Mouse (Mus musculus): ENCODE results near the gene Smco3. TPM values are rescaled to one million over a fixed set of nuclear protein-coding genes. Genes with fewer than 3 reads are reported as not detected.

Gene Smco3
- total and polyA plus RNA-seq, 3 experiments, result not detected

DNA sequence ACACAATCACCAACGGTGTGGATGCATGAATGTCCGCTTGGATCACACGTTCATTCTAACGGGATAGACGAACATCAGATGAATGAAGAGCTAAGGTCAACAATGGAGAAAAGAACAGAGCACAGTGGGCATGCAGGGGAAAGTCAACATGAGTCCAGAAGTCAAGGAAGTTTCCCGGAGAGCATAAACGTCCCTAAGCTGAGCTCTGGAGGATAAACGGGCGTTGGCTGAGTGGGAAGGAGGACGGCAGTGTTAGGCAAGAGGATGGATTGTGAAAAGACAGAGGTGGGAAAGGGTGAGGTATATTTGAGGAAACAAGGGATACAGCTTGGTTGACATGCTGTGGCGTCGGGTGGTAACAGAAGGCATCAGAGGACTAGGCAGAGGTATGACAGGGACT, 53.1 kb downstream of the Smco3 start:
- Histone ChIP-seq H3K27ac (ENCODE audit: control insufficient read depth, low read depth, low read length) (no peak overlapping the region), H3K9me3 (replicated peaks; ENCODE audit: insufficient read depth, low read length) (no peaks in the 10 kb centered on the region), H3K36me3 (ENCODE audit: control insufficient read depth in 1 of 2, insufficient read depth in 2 of 2, low read length in 2 of 2) (no peaks in the 10 kb centered on the region), H3K4me3 (ENCODE audit: control insufficient read depth in 1 of 2, insufficient read depth in 1 of 2, low read depth in 2 of 2, low read length in 2 of 2) (no peak overlapping the region), H3K27me3 (ENCODE audit: control insufficient read depth in 1 of 2, insufficient read depth in 2 of 2, low read length in 2 of 2) (no peaks in the 10 kb centered on the region), H3K9ac (ENCODE audit: control insufficient read depth, low read depth, low read length, poor library complexity, severe bottlenecking) (no peak overlapping the region), H3K79me2 (ENCODE audit: control insufficient read depth, insufficient read depth, low read length, poor library complexity) (no peaks in the 10 kb centered on the region), H3K4me1 (ENCODE audit: control insufficient read depth in 1 of 2, insufficient read depth in 2 of 2, low read length in 2 of 2) (no peaks in the 10 kb centered on the region)
- DNase-seq (ENCODE audit: low read depth, low spot score), result no peak
- TF ChIP-seq EP300 (IDR thresholded peaks at IDR 0.05; ENCODE audit: low read depth in 1 of 2, low read length in 2 of 2), result no peak

DNA sequence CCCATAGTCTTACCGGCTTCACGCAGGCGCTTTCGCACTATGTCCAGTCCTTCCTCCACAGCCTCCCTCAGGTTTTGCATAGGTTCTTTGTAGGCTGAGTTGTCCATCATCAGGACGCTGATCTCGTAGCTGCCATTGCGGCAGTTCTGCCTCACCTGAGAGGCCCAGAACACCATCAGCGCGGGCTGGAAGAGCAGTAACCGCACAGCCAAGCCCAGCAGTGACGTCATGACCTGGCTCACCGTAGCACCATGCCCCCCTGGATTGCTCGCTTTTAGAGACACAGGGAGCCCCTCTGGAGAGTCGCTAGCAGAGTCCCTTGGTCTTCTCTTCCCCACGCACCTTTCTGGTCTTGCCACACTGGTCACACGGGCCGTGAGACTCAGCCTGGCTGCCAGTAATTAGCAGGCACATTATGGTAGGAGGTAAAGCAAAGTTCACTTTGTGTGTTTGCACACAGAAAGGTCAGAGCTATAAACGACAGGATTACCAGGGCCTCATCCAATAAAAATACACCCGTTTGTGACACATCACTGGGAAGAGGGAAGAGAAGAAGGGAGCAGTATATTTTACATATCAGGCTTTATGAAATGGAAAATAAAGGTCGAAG, 53.8 kb downstream of the Smco3 start, which contains the start of gene Gucy2c:
Gucy2c (minus strand) TSS at position 389 of the 610 bp plus-strand sequence.
- Histone ChIP-seq H3K9me3 (replicated peaks; ENCODE audit: insufficient read depth, low read length) (no peaks in the 10 kb centered on the region), H3K79me2 (ENCODE audit: control insufficient read depth, insufficient read depth, low read length, poor library complexity) (no peaks in the 10 kb centered on the region), H3K27ac (ENCODE audit: control insufficient read depth, low read depth, low read length) (no peak within 1 kb of the TSS), H3K9ac (ENCODE audit: control insufficient read depth, low read depth, low read length, poor library complexity, severe bottlenecking) (no peak within 1 kb of the TSS), H3K4me3 (ENCODE audit: control insufficient read depth in 1 of 2, insufficient read depth in 1 of 2, low read depth in 2 of 2, low read length in 2 of 2) (no peak within 1 kb of the TSS), H3K36me3 (ENCODE audit: control insufficient read depth in 1 of 2, insufficient read depth in 2 of 2, low read length in 2 of 2) (no peaks in the 10 kb centered on the region), H3K4me1 (ENCODE audit: control insufficient read depth in 1 of 2, insufficient read depth in 2 of 2, low read length in 2 of 2) (no peaks in the 10 kb centered on the region), H3K27me3 (ENCODE audit: control insufficient read depth in 1 of 2, insufficient read depth in 2 of 2, low read length in 2 of 2) (no peaks in the 10 kb centered on the region)
- DNase-seq (ENCODE audit: low read depth, low spot score), result no peak
- TF ChIP-seq MYC (IDR thresholded peaks at IDR 0.05; ENCODE audit: low read depth, low read length), result no peak
- TF ChIP-seq GATA1 (IDR thresholded peaks at IDR 0.05; ENCODE audit: low read depth, low read length), result no peak
- TF ChIP-seq HCFC1 (IDR thresholded peaks at IDR 0.05; ENCODE audit: low read depth, low read length), result no peak
- no peak for TF ChIP-seq EP300 (IDR thresholded peaks at IDR 0.05; ENCODE audit: low read depth in 1 of 2, low read length in 2 of 2)
- no peak for TF ChIP-seq MAX (IDR thresholded peaks at IDR 0.05; ENCODE audit: low read length)
- no peak for TF ChIP-seq CHD1 (IDR thresholded peaks at IDR 0.05; ENCODE audit: low read depth, low read length)
- TF ChIP-seq TCF12 (IDR thresholded peaks at IDR 0.05; ENCODE audit: low read depth, low read length), result no peak
- no peak for TF ChIP-seq POLR2AphosphoS2 (IDR thresholded peaks at IDR 0.05; ENCODE audit: low read length)
- no peak for TF ChIP-seq NRF1 (IDR thresholded peaks at IDR 0.05; ENCODE audit: insufficient read depth, low read depth, low read length, poor library complexity, severe bottlenecking)
- TF ChIP-seq MAZ (IDR thresholded peaks at IDR 0.05; ENCODE audit: low read depth, low read length), result no peak
- TF ChIP-seq E2F4 (IDR thresholded peaks at IDR 0.05; ENCODE audit: borderline replicate concordance, low read depth, low read length), result no peak
- no peak for TF ChIP-seq MXI1 (IDR thresholded peaks at IDR 0.05; ENCODE audit: low read depth, low read length)
- no peak for TF ChIP-seq ETS1 (IDR thresholded peaks at IDR 0.05; ENCODE audit: low read depth, low read length)
- TF ChIP-seq RCOR1 (IDR thresholded peaks at IDR 0.05; ENCODE audit: low read depth, low read length), result no peak
- TF ChIP-seq ZC3H11A (IDR thresholded peaks at IDR 0.05; ENCODE audit: low read depth, low read length), result no peak
- no peak for TF ChIP-seq GABPA (IDR thresholded peaks at IDR 0.05; ENCODE audit: low read depth, low read length)
- TF ChIP-seq UBTF (IDR thresholded peaks at IDR 0.05; ENCODE audit: borderline replicate concordance, insufficient read depth, low read depth, low read length), result no peak
- no peak for TF ChIP-seq SIN3A (IDR thresholded peaks at IDR 0.05; ENCODE audit: low read length)

Other genes starting within 250 kb of the Smco3 start
- gene Plbd1, start 173.5 kb downstream of the Smco3 start, total RNA-seq (2012; rRNA removed), result not detected in 2 replicates
- not detected for gene Plbd1, start 173.5 kb downstream of the Smco3 start, polyA plus RNA-seq (2012; ENCODE audit: insufficient read depth in 1 of 2, insufficient read length in 2 of 2, low read depth in 1 of 2, low replicate concordance in 2 of 2, missing spikeins in 1 of 2)
- not detected in 2 replicates for gene Gucy2c, start 53.7 kb downstream of the Smco3 start, total RNA-seq (2012; rRNA removed)
- gene Gucy2c, start 53.7 kb downstream of the Smco3 start, polyA plus RNA-seq (2012; ENCODE audit: insufficient read depth in 1 of 2, insufficient read length in 2 of 2, low read depth in 1 of 2, low replicate concordance in 2 of 2, missing spikeins in 1 of 2), result not detected
- 306 and 416 TPM in 2 replicates for gene Hist4h4, start 31.0 kb downstream of the Smco3 start, total RNA-seq (2012; rRNA removed)
- 1 to 10 TPM in 1 of 2 experiments, not detected in 1; 1.1 TPM for gene Hist4h4, start 31.0 kb downstream of the Smco3 start, polyA plus RNA-seq (2012; ENCODE audit: insufficient read depth in 1 of 2, insufficient read length in 2 of 2, low read depth in 1 of 2, low replicate concordance in 2 of 2, missing spikeins in 1 of 2)
- gene H2afj, start 27.2 kb downstream of the Smco3 start, total RNA-seq (2012; rRNA removed), result 111 and 142 TPM in 2 replicates
- gene H2afj, start 27.2 kb downstream of the Smco3 start, polyA plus RNA-seq (2012; ENCODE audit: insufficient read depth in 1 of 2, insufficient read length in 2 of 2, low read depth in 1 of 2, low replicate concordance in 2 of 2, missing spikeins in 1 of 2), result 100 to 1,000 TPM in 1 of 2 experiments, not detected in 1; 176 TPM
- gene BC049715, start 7.8 kb downstream of the Smco3 start, total RNA-seq (2012; rRNA removed), result 0.26 and 0.27 TPM in 2 replicates
- gene BC049715, start 7.8 kb downstream of the Smco3 start, polyA plus RNA-seq (2012; ENCODE audit: insufficient read depth in 1 of 2, insufficient read length in 2 of 2, low read depth in 1 of 2, low replicate concordance in 2 of 2, missing spikeins in 1 of 2), result 1 to 10 TPM in 1 of 2 experiments, not detected in 1; 1.2 TPM
- 43.5 and 58.0 TPM in 2 replicates for gene Wbp11, start 7.2 kb downstream of the Smco3 start, total RNA-seq (2012; rRNA removed)
- 100 to 1,000 TPM; 294 to 411 TPM for gene Wbp11, start 7.2 kb downstream of the Smco3 start, polyA plus RNA-seq (2012; ENCODE audit: insufficient read depth in 1 of 2, insufficient read length in 2 of 2, low read depth in 1 of 2, low replicate concordance in 2 of 2, missing spikeins in 1 of 2)
- 0.13 and 0.50 TPM in 2 replicates for gene Art4, start 22.3 kb upstream of the Smco3 start, total RNA-seq (2012; rRNA removed)
- gene Art4, start 22.3 kb upstream of the Smco3 start, polyA plus RNA-seq (2012; ENCODE audit: insufficient read depth in 1 of 2, insufficient read length in 2 of 2, low read depth in 1 of 2, low replicate concordance in 2 of 2, missing spikeins in 1 of 2), result under 1 TPM in 1 of 2 experiments, not detected in 1; 0.60 TPM
- gene Mgp, start 40.4 kb upstream of the Smco3 start, total RNA-seq (2012; rRNA removed), result not detected in 2 replicates
- not detected for gene Mgp, start 40.4 kb upstream of the Smco3 start, polyA plus RNA-seq (2012; ENCODE audit: insufficient read depth in 1 of 2, insufficient read length in 2 of 2, low read depth in 1 of 2, low replicate concordance in 2 of 2, missing spikeins in 1 of 2)
- not detected in 2 replicates for gene Erp27, start 86.7 kb upstream of the Smco3 start, total RNA-seq (2012; rRNA removed)
- under 1 TPM in 1 of 2 experiments, not detected in 1; 0.39 TPM for gene Erp27, start 86.7 kb upstream of the Smco3 start, polyA plus RNA-seq (2012; ENCODE audit: insufficient read depth in 1 of 2, insufficient read length in 2 of 2, low read depth in 1 of 2, low replicate concordance in 2 of 2, missing spikeins in 1 of 2)
- not detected in 2 replicates for gene Pde6h, start 88.4 kb upstream of the Smco3 start, total RNA-seq (2012; rRNA removed)
- gene Pde6h, start 88.4 kb upstream of the Smco3 start, polyA plus RNA-seq (2012; ENCODE audit: insufficient read depth in 1 of 2, insufficient read length in 2 of 2, low read depth in 1 of 2, low replicate concordance in 2 of 2, missing spikeins in 1 of 2), result under 1 TPM in 1 of 2 experiments, not detected in 1; 0.08 TPM
- 102 and 144 TPM in 2 replicates for gene Arhgdib, start 106.4 kb upstream of the Smco3 start, total RNA-seq (2012; rRNA removed)
- 100 to 1,000 TPM; 346 to 408 TPM for gene Arhgdib, start 106.4 kb upstream of the Smco3 start, polyA plus RNA-seq (2012; ENCODE audit: insufficient read depth in 1 of 2, insufficient read length in 2 of 2, low read depth in 1 of 2, low replicate concordance in 2 of 2, missing spikeins in 1 of 2)

Measured in MEL (cell line).